Mouse (Mus musculus) forelimb bud, embryonic 11.5 days (tissue): ENCODE results near the gene Pex14.

Experiments
- DNase-seq: peaks from one replicate; pipeline ENCODE4 v3.0.0-alpha.2; 2012; ENCODE audit warnings: low read depth, low spot score

The Pex14 gene

DNA sequence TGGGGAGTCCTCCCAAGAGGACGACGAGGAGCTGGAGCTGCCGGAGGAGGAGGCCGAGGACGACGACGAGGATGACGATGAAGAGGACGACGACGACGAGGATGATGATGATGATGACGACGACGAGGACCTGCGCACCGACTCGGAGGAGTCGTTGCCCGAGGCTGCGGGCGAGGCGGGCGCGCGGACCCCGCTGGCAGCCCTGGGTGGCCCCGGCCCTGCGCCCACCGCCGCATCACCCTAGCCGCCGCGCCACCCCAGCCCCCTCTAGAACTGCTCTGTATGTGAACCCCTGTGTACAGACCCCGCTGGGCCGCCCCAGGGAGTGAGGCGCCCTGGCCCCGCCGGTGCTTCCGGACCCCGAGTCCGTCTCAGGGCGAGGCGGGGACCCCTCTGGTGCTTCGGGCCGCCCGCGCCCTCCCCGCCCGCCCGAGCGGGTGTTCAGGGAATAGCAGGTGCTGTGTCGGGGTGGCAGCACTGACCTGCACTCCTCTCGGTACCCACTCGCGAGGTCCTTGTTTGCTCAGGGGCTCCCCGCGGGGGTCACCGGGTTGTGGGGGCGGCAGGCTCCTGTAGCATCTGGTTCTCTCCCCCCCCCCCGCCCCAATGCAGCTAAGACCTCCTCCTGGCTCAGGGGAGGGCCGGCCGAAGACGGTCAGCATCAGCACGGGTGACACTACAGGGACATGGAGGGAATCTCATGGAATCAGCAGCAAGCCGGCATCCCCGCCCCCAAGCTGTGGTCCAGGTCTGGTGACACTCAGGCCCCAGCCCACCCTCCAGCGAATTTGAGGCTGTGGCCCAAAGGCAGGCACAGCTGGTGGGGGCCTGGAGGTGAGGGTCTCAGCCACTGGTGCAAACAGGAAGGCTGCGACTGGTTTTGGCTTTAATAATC, 147.1 kb downstream of the Pex14 start:
- DNase-seq = no peak

DNA sequence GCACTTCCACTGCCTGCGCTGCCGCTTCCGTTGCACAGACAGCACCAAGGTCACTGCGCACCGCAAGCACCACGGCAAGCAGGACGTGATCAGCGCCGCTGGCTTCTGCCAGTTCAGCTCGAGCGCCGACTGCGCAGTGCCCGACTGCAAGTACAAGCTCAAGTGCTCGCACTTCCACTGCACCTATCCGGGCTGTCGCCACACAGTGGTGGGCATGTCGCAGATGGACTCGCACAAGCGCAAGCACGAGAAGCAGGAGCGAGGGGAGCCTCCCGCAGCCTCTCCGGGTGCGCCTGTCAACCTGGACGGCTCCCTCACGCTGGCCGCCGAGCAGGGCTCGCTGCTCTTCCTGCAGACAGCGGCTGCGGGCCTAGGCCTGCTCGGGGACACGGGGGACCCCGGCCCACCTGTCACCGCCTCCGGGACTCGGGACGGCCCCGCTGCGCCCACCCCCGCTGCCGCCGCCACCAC, 147.8 kb downstream of the Pex14 start:
- no peak for DNase-seq

DNA sequence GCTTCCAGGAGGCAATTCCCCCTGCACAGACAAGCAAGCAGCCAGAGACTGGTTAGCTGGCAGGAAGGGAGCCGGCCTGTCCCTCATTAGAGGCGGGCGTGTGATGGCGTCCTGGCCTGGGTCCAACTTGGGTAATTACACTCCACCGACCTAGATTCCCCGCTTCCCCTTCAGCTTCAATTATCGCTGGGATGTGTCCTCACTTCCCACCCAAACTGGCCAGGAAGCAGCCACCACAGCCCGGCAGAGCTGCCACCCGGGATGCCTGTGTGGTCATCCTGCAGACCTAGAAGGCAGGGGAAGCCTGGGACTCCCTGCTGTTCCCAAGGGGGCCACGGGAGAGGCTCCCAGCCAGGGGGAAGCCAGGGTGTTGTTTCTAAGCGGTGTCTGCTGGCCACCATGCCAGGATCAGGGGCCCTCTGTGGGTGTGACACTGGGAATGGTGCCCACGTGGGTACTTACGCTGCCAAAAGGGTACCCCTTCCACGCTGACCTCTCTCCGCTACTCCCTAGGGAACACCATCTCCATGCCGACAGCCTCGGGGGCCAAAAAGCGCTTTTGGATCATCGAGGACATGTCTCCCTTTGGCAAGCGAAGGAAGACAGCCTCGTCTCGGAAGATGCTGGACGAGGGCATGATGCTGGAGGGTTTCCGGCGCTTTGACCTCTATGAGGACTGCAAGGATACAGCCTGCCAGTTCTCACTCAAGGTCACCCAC, 148.6 kb downstream of the Pex14 start:
- peak; percentile 64 for DNase-seq

DNA sequence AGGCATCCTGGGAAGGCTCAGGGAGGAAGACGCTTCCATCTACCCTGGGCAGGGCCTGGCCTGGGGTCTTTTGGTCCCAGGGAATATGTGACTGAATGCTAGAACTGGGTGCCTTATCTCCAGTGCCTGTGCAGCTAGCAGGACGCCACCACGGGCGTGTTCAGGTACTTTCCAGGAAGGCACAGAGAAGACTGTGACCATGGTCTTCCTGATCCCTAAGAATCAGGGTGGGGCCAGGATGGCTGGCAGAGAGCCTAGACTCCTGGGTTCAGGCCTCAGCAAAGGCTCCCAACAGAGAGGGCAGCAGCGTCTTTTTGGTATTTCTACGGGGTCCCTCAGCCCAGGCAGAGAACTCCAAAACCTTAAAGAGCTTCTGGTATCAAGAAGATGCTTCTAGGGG, 149.2 kb downstream of the Pex14 start:
- no peak for DNase-seq

DNA sequence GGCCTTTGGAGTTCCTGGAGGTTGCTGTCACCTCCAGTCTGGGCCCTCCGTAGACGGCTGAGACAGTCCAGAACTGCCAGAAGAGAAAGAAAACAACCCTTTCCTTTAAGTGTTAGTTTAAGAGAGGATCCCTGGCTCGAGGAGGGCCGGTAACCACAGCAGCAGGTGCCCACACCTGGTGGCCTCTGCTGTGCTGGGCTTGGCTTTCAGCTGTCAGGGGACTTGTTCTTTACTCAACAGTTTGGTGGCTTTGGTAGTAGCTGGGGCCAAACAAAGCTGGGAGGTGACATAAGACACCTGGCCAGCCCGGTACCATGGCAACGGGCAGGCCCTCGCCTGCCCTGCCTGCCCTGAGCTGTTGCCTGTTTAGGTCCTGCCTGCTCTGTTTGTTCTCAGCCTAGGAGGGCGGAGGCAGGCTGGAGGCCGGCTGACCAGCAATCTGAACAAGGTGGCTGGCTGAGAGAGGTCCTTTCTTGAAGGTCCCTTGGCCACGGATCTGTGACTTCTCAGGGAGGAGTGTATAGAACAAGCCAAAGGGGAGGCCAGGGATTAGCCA, 151.8 kb downstream of the Pex14 start:
- no peak for DNase-seq

DNA sequence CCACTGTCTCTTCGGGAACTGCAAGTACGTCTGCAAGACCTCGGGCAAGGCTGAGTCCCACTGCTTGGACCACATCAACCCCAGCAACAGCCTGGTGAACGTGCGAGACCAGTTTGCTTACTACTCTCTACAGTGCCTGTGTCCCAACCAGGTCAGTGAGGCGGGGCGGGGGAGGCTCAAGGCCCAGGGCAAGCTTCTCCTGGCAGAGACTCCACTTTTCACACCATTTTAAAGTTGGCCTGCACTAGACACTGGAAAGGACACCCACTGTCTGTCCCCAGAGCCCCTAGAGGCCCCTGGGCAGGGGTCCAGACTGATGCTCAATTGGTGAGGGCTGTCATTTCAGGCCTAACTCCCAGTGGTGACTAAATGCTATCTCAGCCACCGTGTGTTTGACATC, 153.6 kb downstream of the Pex14 start:
- DNase-seq = no peak

DNA sequence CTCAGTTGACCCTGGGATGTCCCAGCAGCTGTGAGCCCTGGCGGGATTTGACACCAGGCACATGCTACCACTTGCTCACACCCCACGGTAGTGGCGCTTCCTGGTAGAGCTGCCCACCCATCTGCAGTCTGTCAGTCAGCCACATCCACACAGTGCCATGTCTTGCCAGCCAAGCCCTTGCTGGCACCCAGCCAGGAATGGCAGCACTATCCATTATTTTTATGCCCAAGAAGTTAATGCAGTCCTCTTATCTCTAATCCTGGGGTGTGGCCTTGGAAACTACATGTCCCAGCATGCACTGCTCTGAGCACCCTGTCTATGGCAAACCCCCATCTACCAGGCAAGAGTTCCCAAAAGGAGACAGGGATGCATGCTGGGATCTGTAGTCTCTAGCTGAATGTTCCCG, 154.2 kb downstream of the Pex14 start:
- no peak for DNase-seq

DNA sequence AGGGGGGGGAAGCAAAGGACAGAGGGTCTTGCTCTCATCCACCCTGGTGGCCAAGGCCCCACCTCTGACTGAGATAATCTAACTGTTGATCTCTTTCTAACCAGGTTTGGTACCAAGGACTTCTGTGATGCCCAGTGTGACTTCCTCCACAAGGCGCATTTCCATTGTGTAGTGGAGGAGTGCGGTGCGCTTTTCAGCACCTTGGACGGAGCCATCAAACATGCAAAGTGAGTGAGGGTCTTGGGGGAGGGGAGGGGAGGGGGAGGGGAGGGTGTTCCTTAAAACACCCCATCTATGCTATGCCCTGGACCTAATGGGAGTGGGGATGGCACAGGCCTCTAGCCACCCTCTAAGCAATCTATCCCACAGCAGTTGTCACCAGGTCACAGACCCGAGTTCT, 156.6 kb downstream of the Pex14 start:
- no peak for DNase-seq

DNA sequence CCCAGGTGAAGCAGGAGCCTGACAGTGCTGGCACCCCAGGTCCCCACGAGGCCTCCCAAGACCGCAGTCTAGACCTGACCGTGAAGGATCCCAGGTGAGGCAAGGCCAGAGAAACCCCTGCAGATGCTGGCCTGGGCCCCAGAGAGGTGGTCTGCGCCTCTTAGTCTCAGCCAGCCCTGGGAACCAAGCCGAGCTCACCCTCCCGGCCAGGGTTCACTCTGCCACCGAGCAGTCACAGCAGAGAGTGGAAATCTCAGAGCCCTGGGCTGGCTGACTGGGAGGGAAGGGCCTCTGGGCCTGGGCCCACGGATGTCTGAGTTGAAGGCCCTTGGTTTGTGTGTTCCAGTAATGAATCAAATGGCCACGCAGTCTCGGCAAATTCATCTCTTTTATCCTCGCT, 158.4 kb downstream of the Pex14 start:
- DNase-seq = no peak

DNA sequence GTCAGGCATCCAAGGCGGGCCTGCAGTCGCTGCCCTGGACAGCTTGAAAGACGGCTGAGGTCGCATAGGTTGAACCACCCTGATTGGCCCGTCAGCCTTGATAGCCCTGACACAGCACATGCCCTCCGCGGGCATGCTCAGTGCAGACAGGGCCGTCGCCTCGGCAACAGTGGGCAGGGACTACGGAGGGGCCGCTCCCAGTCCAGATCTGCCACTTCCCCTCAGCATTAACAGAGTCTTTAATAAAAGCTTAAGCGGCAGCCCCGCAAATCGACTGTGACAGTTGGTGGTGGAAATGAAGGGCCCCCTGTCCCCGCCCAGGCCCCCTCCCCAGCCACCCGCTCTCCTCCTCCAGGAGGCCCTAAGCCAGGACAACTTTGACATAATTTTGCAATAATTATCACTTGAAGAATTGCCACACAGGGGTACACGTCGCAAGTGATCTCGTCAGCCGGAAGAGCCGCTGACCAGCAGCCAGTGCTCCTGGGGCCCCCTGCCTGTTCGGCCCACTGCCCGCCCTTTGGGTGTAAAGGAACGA, 158.9 kb downstream of the Pex14 start:
- DNase-seq = peak; percentile 60

DNA sequence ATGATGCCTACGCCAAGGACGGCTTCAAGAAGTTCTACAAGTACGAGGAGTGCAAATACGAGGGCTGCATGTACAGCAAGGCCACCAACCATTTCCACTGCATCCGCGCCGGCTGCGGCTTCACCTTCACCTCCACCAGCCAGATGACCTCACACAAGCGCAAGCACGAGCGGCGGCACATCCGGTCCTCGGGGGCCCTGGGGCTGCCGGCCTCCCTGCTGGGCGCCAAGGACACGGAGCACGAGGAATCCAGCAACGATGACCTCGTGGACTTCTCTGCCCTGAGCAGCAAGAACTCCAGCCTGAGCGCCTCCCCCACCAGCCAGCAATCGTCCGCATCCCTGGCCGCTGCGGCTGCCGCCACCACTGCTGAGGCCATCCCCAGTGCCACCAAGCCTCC, 161.1 kb downstream of the Pex14 start:
- DNase-seq = no peak

DNA sequence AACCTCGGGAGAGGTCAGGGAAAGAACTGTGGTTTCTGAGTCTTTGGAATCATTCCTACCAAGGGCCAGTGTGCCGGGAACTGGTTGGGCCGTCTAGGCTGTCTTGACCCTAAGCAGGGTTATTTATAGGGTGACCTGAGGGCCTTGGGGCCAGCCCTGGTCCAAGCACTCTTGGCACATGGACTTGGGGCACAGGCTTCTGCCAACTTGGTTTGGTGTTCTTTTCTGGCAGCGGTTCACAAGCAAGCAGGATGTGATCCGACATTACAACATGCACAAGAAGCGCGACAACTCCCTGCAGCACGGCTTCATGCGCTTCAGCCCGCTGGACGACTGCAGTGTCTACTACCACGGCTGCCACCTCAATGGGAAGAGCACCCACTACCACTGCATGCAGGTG, 162.9 kb downstream of the Pex14 start:
- DNase-seq = no peak

DNA sequence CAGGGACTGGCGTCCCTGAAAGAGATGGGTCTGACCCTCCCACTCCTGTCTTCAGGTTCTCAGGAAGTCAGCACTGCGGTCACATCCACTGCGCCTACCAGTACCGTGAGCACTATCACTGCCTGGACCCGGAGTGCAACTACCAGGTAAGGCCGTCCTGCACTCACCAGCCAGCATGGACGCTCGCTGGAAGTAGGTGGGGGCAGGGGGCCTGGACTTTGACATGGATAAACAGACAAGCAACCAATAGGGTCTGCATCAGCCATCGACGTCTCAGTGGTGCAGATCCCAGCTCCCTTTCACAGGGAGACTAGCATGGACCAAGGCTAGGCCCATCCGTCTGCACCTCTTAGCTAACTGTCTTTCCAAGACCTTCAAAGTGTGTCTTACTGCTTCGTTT, 163.6 kb downstream of the Pex14 start:
- DNase-seq = no peak

DNA sequence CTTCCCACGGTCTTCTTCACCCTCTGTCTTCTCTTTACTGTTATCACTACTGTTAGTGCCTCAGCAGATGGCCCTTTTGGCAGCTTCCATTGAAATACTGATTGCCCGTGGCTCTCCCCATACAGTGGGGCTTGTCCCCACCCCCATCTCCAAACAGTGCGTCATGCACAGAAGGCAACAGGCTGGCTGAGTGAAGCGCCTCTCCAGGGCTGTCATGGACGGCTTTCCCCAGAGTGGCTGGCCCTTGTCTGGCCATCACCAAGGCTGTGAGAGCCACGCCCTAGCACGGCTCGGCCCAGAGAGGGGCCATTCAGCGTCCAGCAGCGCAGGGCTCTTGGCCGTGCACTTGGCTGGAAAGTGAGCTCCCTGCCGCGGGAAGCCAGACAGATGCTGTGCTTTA, 164.5 kb downstream of the Pex14 start:
- no peak for DNase-seq

DNA sequence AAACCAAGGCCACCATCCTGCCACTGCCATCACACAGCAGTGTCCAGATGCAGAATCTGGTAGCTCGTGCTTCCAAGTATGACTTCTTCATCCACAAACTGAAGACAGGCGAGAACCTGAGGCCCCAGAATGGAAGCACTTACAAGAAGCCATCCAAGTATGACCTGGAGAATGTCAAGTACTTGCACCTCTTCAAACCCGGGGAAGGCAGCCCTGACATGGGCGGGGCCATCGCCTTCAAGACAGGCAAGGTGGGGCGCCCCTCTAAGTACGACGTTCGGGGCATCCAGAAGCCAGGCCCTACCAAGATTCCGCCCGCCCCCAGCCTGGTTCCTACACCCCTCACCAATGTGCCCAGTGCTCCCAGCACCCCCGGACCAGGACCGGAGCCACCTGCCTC, 166.6 kb downstream of the Pex14 start:
- DNase-seq = no peak

DNA sequence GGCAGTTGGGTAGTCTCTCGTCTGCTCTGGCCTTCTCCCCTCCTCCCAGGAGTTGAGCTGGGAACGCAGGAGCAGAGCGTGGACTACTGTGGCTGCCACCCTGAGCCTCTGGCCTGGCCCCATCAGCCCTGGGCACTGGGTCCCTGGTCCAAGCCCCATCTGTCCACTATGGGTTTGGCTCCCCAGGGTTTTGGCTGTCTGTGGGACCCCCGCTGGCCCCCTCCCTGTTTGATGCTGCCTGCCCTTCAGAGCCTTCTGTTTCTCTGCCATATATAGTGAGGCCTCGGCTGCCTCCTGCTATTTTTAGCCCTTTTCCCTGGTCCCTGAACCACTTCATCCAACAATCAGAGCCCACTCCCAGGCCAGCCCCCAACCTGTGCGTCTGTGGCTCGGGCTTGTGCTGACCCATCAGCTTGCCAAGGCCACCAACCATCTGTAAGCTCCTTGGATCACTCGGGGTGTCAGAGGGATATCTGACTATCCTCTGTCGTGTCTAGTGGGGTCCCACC, 168.9 kb downstream of the Pex14 start:
- DNase-seq = no peak

DNA sequence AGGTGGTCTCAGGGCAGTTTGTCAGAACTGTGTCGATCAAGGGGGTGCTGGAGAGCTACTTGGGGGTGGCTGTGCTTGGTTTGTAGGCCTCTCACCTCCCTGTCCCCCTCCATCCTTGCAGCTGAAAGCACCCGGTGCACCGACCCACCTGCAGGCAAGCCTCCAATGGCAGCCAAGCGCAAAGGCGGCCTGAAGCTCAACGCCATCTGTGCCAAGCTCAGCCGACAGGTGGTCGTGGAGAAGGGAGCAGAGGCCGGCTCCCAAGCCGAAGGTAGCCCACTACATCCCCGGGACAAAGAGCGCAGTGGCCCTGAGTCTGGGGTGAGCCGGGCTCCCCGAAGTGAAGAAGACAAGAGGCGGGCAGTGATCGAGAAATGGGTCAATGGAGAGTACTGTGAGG, 170.8 kb downstream of the Pex14 start:
- DNase-seq = no peak

DNA sequence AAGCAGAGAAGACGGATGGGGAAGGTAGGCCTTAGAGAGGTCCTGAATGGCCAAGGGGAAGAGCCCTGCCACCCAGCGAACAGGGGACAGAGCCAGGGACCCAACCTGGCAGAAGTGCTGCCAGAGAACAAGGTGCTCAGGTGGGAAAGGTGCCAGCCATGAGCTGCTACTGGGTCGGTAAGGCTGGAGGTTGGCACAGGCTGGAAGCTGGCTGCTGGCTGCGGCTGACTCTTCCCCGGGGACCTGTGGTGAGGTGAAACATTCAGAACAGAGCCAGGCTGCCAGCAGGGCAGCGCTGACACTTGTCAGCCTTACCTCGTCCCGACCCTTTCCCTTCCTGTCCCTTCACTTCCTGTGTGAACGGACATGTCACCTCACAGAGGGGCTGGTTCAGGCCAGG, 171.4 kb downstream of the Pex14 start:
- no peak for DNase-seq

DNA sequence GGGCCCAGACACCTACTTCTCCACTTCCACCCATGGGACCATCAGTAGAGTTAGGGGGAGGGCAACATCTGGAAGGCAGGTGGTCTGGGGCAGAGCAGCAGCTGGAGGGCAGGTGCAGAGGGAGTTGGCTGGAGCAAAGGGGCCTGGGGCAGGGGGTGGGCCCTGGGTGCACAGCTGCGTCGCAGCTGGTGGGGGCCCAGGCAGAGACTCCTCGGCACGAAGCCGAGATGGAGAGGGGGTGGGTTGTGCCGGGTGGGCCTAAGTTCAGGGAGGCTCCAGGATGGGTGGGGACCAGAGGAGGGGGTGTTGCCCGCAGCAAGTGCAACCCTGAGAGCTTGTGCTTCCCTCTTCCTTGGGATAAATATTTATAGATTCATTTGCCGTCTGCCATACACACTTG, 173.2 kb downstream of the Pex14 start:
- DNase-seq = peak; percentile 67

DNA sequence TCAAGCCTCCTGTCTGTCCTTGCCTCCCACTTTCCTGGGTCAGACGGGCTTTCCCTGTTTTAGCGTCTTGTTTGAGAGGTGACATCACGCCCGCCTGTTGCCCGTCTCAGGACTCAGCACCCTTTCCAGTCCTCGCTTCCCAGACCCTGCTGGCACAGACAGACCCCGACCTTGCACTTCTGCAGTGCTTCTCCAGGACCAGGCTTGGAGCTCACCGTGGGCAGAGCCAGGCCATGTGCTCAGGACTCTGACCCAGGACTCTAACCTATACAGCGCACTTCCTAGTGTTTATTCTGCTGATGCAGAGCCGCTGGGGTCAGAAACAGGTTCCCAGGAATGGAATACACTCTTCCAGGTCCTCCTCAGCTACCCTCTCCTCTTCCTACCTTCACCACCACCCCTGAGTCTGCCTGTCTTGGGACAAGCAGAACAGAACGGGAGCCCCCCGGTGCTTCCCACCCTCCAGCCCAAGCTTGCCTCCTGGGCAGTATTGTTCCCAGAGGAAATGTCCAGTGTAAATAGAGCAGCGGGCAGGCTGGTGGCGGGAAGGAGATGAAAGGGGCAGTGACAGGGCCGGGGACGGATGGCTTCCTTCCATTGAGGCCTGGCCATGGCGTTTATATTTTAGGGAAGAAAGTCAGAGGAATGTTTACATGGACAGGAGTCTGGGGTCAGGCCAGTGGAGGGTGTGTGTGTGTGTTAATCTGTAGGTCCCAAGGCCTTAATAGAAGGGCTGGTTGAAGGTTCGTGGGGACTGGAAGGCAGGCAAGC, 173.9 kb downstream of the Pex14 start:
- DNase-seq = no peak

DNA sequence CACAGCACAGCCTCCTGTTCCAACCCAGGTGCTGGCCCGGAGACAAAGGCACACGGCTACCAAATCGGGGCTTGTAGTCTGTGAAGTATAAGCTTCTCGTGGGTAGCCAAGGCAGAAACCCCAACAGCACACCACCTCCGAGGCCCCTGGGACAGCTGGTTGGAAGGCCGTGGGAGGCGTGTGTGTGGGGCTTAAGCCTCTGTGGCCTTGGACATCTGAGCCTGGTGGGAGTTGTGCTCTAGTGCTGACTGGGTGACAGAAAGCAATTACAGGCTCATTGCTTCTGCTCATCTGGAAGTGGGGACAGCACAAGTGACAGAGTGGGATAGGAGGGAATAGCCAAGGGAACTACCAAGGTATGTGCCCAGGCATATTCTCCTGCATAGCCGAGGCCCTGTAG, 175.7 kb downstream of the Pex14 start:
- no peak for DNase-seq
